11 mouse cellular contexts compared by ENCODE assay signal in the genomic region with DNA sequence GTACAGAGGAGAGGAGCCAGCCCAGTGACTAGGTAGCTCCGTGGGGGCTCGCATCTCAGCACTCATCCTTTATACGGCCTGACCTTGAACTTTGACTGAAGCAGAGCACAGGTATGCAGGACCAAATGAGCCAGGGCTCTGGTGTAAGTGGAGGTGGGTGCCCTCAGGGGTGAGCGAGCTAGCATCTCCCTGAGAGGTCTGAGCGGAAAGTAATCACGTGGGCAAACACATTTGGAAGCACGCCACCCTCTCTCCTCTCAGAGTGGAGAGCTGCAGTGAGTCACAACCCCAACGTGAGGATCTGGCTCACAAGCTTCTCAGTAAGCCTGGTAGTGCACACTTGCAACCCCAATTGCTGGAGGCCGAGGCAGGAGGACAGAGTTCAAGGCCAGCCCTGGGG. TPM values are rescaled to one million over a fixed set of nuclear protein-coding genes. Genes with fewer than 3 reads are reported as not detected.
DNase-seq lines count a peak whose midpoint lies in the region; ATAC-seq lines count a peak whose summit lies in the region.
"Had no signal": no experiment of that assay in that cellular context is flagged by ENCODE, and none has a peak within 500 bp of the region (broad histone marks: within the 10 kb centered on the region; RNA-seq: fewer than 3 reads in every experiment).

No protein-coding gene starts in this region.

- H3K27ac ChIP-seq in heart, embryonic 10.5 days, result no peak overlapping the region

- H3K9me3 ChIP-seq in heart, embryonic 10.5 days, result no peaks in the 10 kb centered on the region

- peaks cover 97% of the 10 kb centered on the region for H3K4me1 ChIP-seq in heart, embryonic 10.5 days

- 67% methylated on average over 9 of the region's 9 CpGs for WGBS in heart, embryonic 10.5 days

- H3K36me3 ChIP-seq in heart, embryonic 10.5 days, result peaks cover 44% of the 10 kb centered on the region

- DNase-seq in heart, adult 18-20 months, result peak; percentile 75 to 77
- no peak for DNase-seq in heart, embryonic 10.5 days (ENCODE audit: low spot score)
- DNase-seq in adipocyte (ENCODE audit: low spot score), result peak; percentile 42
- DNase-seq in heart, adult 8-10 months (ENCODE audit: low spot score), result peak; percentile 64
- peak; percentile 78 for DNase-seq in lung, postnatal 10 days
- DNase-seq in B cell, adult 2 months, result no peak
- no peak for DNase-seq in retina, postnatal 1 day
- DNase-seq: thymus, postnatal 36 days had no signal

- H3K27me3 ChIP-seq in heart, embryonic 10.5 days (ENCODE audit: insufficient read depth, poor library complexity, severe bottlenecking), result peaks cover 7% of the 10 kb centered on the region

- ATAC-seq in inflammation-experienced regulatory T-cells, adult 6 months, result no peak

- H3K4me3 ChIP-seq in heart, embryonic 10.5 days, result no peak overlapping the region

RNA-seq across cellular contexts. Expression of a gene that starts 19.5 kb away (rescaled TPM):
- not detected for total RNA-seq in heart, adult 18-20 months (2021)
- polyA plus RNA-seq in heart, embryonic 10.5 days (2016; fragmentation: Nextera tagmentation; extraction: Ambion mirVana), result 0.19 TPM in 1 of 2 replicates, not detected in the other
- total RNA-seq in heart, adult 8-10 months (2022), result under 1 TPM in 2 of 4 experiments, not detected in 2; 0.24 to 0.57 TPM
- polyA plus RNA-seq in inflammation-experienced regulatory T-cells, adult 6 months (2017; shearing (Covaris generic)), result not detected
- total RNA-seq: liver, adult 2 months; MEL had no signal
- polyA plus RNA-seq: liver, adult 2 months had no signal

RNA-seq across cellular contexts. Expression of a gene that starts 30.6 kb away (rescaled TPM):
- total RNA-seq in heart, adult 18-20 months (2021), result 10 to 100 TPM; 62.0 to 69.1 TPM
- 52.9 and 67.4 TPM in 2 replicates for polyA plus RNA-seq in heart, embryonic 10.5 days (2016; fragmentation: Nextera tagmentation; extraction: Ambion mirVana)
- 10 to 100 TPM; 62.8 to 66.2 (median 63.3) TPM for total RNA-seq in heart, adult 8-10 months (2022)
- polyA plus RNA-seq in inflammation-experienced regulatory T-cells, adult 6 months (2017; shearing (Covaris generic)), result 10 to 100 TPM; 57.7 to 82.5 (median 80.6) TPM

RNA-seq across cellular contexts. Expression of a gene that starts 30.8 kb away (rescaled TPM):
- 1 to 10 TPM; 3.6 to 4.0 TPM for total RNA-seq in heart, adult 18-20 months (2021)
- 8.1 and 11.9 TPM in 2 replicates for polyA plus RNA-seq in heart, embryonic 10.5 days (2016; fragmentation: Nextera tagmentation; extraction: Ambion mirVana)
- total RNA-seq in heart, adult 8-10 months (2022), result 1 to 10 TPM; 3.5 to 5.2 (median 4.4) TPM
- polyA plus RNA-seq in inflammation-experienced regulatory T-cells, adult 6 months (2017; shearing (Covaris generic)), result 10 to 100 TPM in 2 of 3 experiments, 1 to 10 TPM in 1; 8.3 to 11.6 (median 10.6) TPM

RNA-seq across cellular contexts. Expression of a gene that starts 56.8 kb away (rescaled TPM):
- 10 to 100 TPM; 18.7 to 20.4 TPM for total RNA-seq in heart, adult 18-20 months (2021)
- 3.8 and 5.5 TPM in 2 replicates for polyA plus RNA-seq in heart, embryonic 10.5 days (2016; fragmentation: Nextera tagmentation; extraction: Ambion mirVana)
- total RNA-seq in heart, adult 8-10 months (2022), result 10 to 100 TPM; 15.1 to 22.1 (median 18.2) TPM
- under 1 TPM; 0.31 to 0.54 (median 0.52) TPM for polyA plus RNA-seq in inflammation-experienced regulatory T-cells, adult 6 months (2017; shearing (Covaris generic))

Comparison
In these comparisons a context has a peak if more than half of its experiments do, and no peak if none do; other contexts are left out.
1. DNase-seq: peak in heart, adult 18-20 months (2 of 2), adipocyte (single experiment), heart, adult 8-10 months (single experiment) and lung, postnatal 10 days (single experiment); none in heart, embryonic 10.5 days (single experiment), B cell, adult 2 months (0 of 2) and retina, postnatal 1 day (single experiment).